Mouse (Mus musculus) hindbrain, embryonic 14.5 days (tissue): ENCODE results near the gene Dennd1a. TPM values are rescaled to one million over a fixed set of nuclear protein-coding genes. Genes with fewer than 3 reads are reported as not detected.

ENCODE experiments used
- ATAC-seq: fragments of 200-750 bp; cut with Nextera tagmentation; 2 replicates; pipeline ENCODE4 v1.8.0; 2017; ENCODE audit warnings: moderate number of reproducible peaks, mild to moderate bottlenecking, moderate TSS enrichment, moderate library complexity; ENCODE audit not compliant: low FRiP score
- DNase-seq: peaks from one replicate; pipeline ENCODE4 v3.0.0-alpha.2; 2015; ENCODE audit warnings: low spot score
- H3K27ac ChIP-seq: fragments of 300-500 bp; sonication (generic); 2 replicates; pipeline ENCODE4 v1.5.1; 2014; ENCODE audit warnings: mild to moderate bottlenecking, moderate library complexity
- H3K27me3 ChIP-seq: fragments of 300-500 bp; sonication (generic); 2 replicates; pipeline ENCODE4 v1.6.1; 2014; ENCODE audit warnings: mild to moderate bottlenecking, low read length, mixed read lengths; ENCODE audit not compliant: control insufficient read depth, insufficient read depth
- H3K36me3 ChIP-seq: fragments of 300-500 bp; sonication (generic); replicated peaks from 2 replicates; pipeline ENCODE4 v1.6.1; 2014; ENCODE audit not compliant: control insufficient read depth, insufficient read depth
- H3K4me1 ChIP-seq: fragments of 300-500 bp; sonication (generic); replicated peaks from 2 replicates; pipeline ENCODE4 v1.6.1; 2014; ENCODE audit warnings: antibody characterized with exemption, low read length, mixed read lengths; ENCODE audit not compliant: control insufficient read depth, insufficient read depth
- H3K4me2 ChIP-seq: fragments of 300-500 bp; sonication (generic); replicated peaks from 2 replicates; pipeline ENCODE4 v1.6.1; 2014; ENCODE audit warnings: mild to moderate bottlenecking, moderate library complexity
- H3K4me3 ChIP-seq: fragments of 300-500 bp; sonication (generic); replicated peaks from 2 replicates; pipeline ENCODE4 v1.5.1; 2014; ENCODE audit warnings: mild to moderate bottlenecking, low read length
- H3K9ac ChIP-seq: fragments of 300-500 bp; sonication (generic); 2 replicates; pipeline ENCODE4 v1.6.1; 2014
- H3K9me3 ChIP-seq: fragments of 300-500 bp; sonication (generic); 2 replicates; pipeline ENCODE4 v1.6.1; 2016; ENCODE audit warnings: low read length; ENCODE audit not compliant: control insufficient read depth
- WGBS: fragments of 180-500 bp; shearing (Covaris S2); extraction: QIAGEN DNeasy Blood & Tissue Kit; methylation state at CpG from one replicate; pipeline ENCODE4 v1.1.7; 2014; 5-methylcytosine and 5-hydroxymethylcytosine counted together
- polyA plus RNA-seq: library from polyadenylated mRNA; unstranded; fragments of >200 nt; fragmentation: Nextera tagmentation; extraction: Ambion mirVana; gene quantifications from 2 replicates; pipeline ENCODE4 v1.2.1, GENCODE M21; 2014

Dennd1a gene
- polyA plus RNA-seq, 1 experiment from 2014 or later = 16.7 TPM

- H3K4me2 ChIP-seq = no peak overlapping the region
- WGBS = 24% methylated on average over 3 of the region's 3 CpGs
- ATAC-seq = no peak
Measured at GRCm38 (mm10) chr2:38162486-38162885, 124.7 kb downstream of the Dennd1a start.

GRCm38 (mm10) chr2:38161484-38161883, 125.7 kb downstream of the Dennd1a start:
- H3K4me3 ChIP-seq = no peak overlapping the region
- H3K36me3 ChIP-seq = no peaks in the 10 kb centered on the region
- H3K9me3 ChIP-seq = no peaks in the 10 kb centered on the region
- no peak overlapping the region for H3K4me2 ChIP-seq
- ATAC-seq (no peak), DNase-seq (no peak)
- no peak overlapping the region for H3K27ac ChIP-seq
- H3K27me3 ChIP-seq = no peaks in the 10 kb centered on the region
- WGBS = 55% methylated on average over 1 of the region's 1 CpGs
- H3K4me1 ChIP-seq = peaks cover 4% of the 10 kb centered on the region; the same call in 1 of the 2 replicates
- H3K9ac ChIP-seq = no peak overlapping the region

More at GRCm38 (mm10) chr2:38162486-38162885, 124.7 kb downstream of the Dennd1a start:
- Histone ChIP-seq H3K4me3 (no peak overlapping the region), H3K27me3 (no peaks in the 10 kb centered on the region), H3K36me3 (no peaks in the 10 kb centered on the region), H3K9ac (no peak overlapping the region), H3K9me3 (no peaks in the 10 kb centered on the region), H3K4me1 (0 out of 2 replicates have a peak, but pooled peaks cover 4% of the 10 kb centered on the region), H3K27ac (no peak overlapping the region)
- no peak for DNase-seq

GRCm38 (mm10) chr2:38159736-38160135, 127.5 kb downstream of the Dennd1a start:
- Histone ChIP-seq H3K27me3 (no peaks in the 10 kb centered on the region), H3K36me3 (no peaks in the 10 kb centered on the region), H3K4me2 (no peak overlapping the region), H3K9ac (no peak overlapping the region), H3K27ac (no peak overlapping the region), H3K4me3 (no peak overlapping the region), H3K9me3 (no peaks in the 10 kb centered on the region), H3K4me1 (peaks cover 4% of the 10 kb centered on the region; the same call in 1 of the 2 replicates)
- DNase-seq (no peak), ATAC-seq (no peak)
- 72% methylated on average over 1 of the region's 1 CpGs for WGBS

GRCm38 (mm10) chr2:38157002-38157401, 130.2 kb downstream of the Dennd1a start:
- Histone ChIP-seq H3K4me3 (no peak overlapping the region), H3K9ac (no peak overlapping the region), H3K27me3 (no peaks in the 10 kb centered on the region), H3K36me3 (no peaks in the 10 kb centered on the region), H3K9me3 (no peaks in the 10 kb centered on the region), H3K4me2 (no peak overlapping the region), H3K27ac (no peak overlapping the region), H3K4me1 (peaks cover 4% of the 10 kb centered on the region; the same call in 1 of the 2 replicates)
- ATAC-seq (no peak), DNase-seq (no peak)
- WGBS = 19% methylated on average over 1 of the region's 1 CpGs

- peaks cover 4% of the 10 kb centered on the region; the same call in 1 of the 2 replicates for H3K4me1 ChIP-seq
- no peak overlapping the region for H3K27ac ChIP-seq
- no peak overlapping the region for H3K4me2 ChIP-seq
- no peaks in the 10 kb centered on the region for H3K36me3 ChIP-seq
- no peak for ATAC-seq
- 55% methylated on average over 2 of the region's 2 CpGs for WGBS
- no peaks in the 10 kb centered on the region for H3K9me3 ChIP-seq
- DNase-seq = no peak
- no peak overlapping the region for H3K4me3 ChIP-seq
- no peak overlapping the region for H3K9ac ChIP-seq
- no peaks in the 10 kb centered on the region for H3K27me3 ChIP-seq
Measured at GRCm38 (mm10) chr2:38156001-38156400, 131.2 kb downstream of the Dennd1a start.

GRCm38 (mm10) chr2:38144831-38145230, 142.4 kb downstream of the Dennd1a start:
- Histone ChIP-seq H3K9me3 (no peaks in the 10 kb centered on the region), H3K27ac (no peak overlapping the region), H3K4me3 (no peak overlapping the region), H3K9ac (no peak overlapping the region), H3K4me2 (no peak overlapping the region), H3K4me1 (peaks cover 8% of the 10 kb centered on the region), H3K36me3 (no peaks in the 10 kb centered on the region), H3K27me3 (no peaks in the 10 kb centered on the region)
- DNase-seq = no peak
- no peak for ATAC-seq

- Histone ChIP-seq H3K36me3 (no peaks in the 10 kb centered on the region), H3K9ac (no peak overlapping the region), H3K4me3 (no peak overlapping the region), H3K4me2 (no peak overlapping the region), H3K27me3 (no peaks in the 10 kb centered on the region), H3K4me1 (peaks cover 9% of the 10 kb centered on the region), H3K9me3 (no peaks in the 10 kb centered on the region), H3K27ac (no peak overlapping the region)
- 16% methylated on average over 8 of the region's 8 CpGs for WGBS
- 0 out of 2 replicates have a peak, but pooled peaks have one; percentile 46 for ATAC-seq
- no peak for DNase-seq
Measured at GRCm38 (mm10) chr2:38144067-38144779, 143.0 kb downstream of the Dennd1a start.

GRCm38 (mm10) chr2:38142905-38143304, 144.3 kb downstream of the Dennd1a start:
- ATAC-seq (no peak), DNase-seq (no peak)
- Histone ChIP-seq H3K27me3 (no peaks in the 10 kb centered on the region), H3K4me2 (no peak overlapping the region), H3K9ac (no peak overlapping the region), H3K4me1 (peaks cover 9% of the 10 kb centered on the region), H3K4me3 (no peak overlapping the region), H3K27ac (no peak overlapping the region), H3K36me3 (no peaks in the 10 kb centered on the region), H3K9me3 (no peaks in the 10 kb centered on the region)
- 28% methylated on average over 5 of the region's 5 CpGs for WGBS

GRCm38 (mm10) chr2:38142210-38142609, 145.0 kb downstream of the Dennd1a start:
- Histone ChIP-seq H3K4me1 (peaks cover 9% of the 10 kb centered on the region), H3K9me3 (no peaks in the 10 kb centered on the region), H3K27me3 (no peaks in the 10 kb centered on the region), H3K27ac (no peak overlapping the region), H3K9ac (no peak overlapping the region), H3K4me2 (no peak overlapping the region), H3K4me3 (no peak overlapping the region), H3K36me3 (no peaks in the 10 kb centered on the region)
- DNase-seq (no peak), ATAC-seq (no peak)
- WGBS = 64% methylated on average over 2 of the region's 2 CpGs
